Mouse (Mus musculus) spleen, postnatal 4 days (tissue): ENCODE results near the gene Psmd2.

Source experiments
- DNase-seq, 2 experiments: peaks; one replicate each; pipeline ENCODE4 v3.0.0; 2022; ENCODE audit warnings: low spot score in 2 of 2

Psmd2 gene

GRCm38 (mm10) chr16:20701729-20702521 is 50.5 kb downstream of the Psmd2 start:
- peak; percentile 34 to 67 for DNase-seq

GRCm38 (mm10) chr16:20702522-20702893 is 51.1 kb downstream of the Psmd2 start:
- peak; percentile 81 to 86 for DNase-seq

GRCm38 (mm10) chr16:20703071-20703470 is 51.6 kb downstream of the Psmd2 start:
- DNase-seq = no peak

- no peak for DNase-seq
Measured at GRCm38 (mm10) chr16:20703699-20704400, 52.4 kb downstream of the Psmd2 start.

DNA sequence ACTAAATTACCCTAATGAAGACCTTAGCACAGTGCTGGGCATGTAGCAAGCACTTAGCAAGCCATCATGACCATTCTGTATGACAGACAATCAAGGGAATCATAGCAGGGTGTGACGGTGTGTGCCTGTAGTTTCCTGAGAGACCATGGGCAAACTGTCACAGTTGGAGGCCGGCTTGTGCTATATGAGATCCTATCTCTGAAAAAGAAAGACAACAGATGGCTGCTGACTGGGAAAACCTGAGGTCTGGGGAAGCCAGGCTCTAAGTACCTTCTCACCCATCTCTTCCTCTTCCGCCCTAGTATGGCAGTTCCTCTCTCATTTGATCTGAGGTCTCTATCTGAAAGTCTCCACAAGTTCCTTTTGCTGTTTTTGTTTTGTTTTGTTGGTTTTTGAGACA is 54.3 kb downstream of the Psmd2 start:
- DNase-seq = no peak

- no peak for DNase-seq
Measured at GRCm38 (mm10) chr16:20706407-20707055, 55.1 kb downstream of the Psmd2 start.

DNA sequence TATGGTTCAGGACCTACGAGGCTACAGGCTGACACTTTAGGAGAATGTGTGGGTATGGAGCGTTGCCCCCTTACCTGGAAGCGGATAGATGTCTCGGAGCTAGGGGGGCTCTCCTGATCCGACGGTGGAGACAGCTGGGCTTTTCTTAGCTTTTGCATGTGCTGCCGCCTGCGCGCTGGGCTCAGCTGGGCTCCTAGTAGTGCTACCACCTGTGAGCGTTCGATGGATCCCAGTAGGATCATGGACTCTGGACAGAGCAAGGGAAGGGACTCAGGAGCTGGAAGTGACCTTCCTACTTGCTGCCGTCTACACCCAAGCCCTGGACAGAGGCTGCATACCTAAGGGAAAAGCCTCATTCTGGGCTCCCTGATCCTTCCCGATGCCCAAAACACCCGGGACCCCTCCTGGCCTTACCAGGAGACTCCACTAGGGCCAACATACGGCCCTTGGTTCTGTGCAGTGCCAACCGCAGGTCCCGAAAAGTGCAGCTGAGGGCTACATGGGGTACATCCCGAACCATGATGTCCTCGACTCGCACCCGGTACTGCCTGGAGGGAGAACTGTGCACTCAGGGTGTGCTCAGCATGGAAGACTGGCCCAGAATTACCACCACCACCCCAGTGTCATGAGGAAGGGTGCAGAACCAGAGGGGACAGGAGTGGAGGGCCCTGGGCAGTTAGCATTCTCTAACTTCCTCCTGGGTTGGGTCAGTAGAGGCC is 56.9 kb downstream of the Psmd2 start:
- peak in 1 of 2 experiments; percentile 57 for DNase-seq

- peak in 1 of 2 experiments; percentile 72 for DNase-seq
Measured at GRCm38 (mm10) chr16:20708939-20709734, 57.7 kb downstream of the Psmd2 start.

DNA sequence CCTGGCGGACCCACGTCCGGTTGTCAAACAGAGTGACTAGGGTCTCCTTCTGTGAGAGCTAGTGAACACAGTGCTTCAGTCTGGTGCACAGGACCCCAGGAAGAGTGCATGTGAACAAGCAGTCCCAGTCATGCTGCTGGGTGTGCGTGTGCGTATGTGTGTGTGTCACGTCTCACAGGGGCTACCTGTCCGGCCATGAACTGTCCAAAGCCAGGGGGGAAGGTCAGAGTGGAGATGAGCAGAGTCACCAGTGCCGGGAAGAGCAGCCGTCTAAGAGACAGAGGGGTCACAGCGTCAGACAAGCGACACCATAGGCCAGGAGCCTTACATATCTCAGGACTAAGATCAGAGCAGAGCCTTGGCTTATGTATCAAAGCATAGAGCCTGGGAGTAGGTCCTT is 58.9 kb downstream of the Psmd2 start:
- peak in 1 of 2 experiments; percentile 58 for DNase-seq

- peak in 1 of 2 experiments; percentile 33 for DNase-seq
Measured at GRCm38 (mm10) chr16:20710810-20711209, 59.4 kb downstream of the Psmd2 start.

- peak in 1 of 2 experiments; percentile 58 for DNase-seq
Measured at GRCm38 (mm10) chr16:20712190-20712589, 60.7 kb downstream of the Psmd2 start.

DNA sequence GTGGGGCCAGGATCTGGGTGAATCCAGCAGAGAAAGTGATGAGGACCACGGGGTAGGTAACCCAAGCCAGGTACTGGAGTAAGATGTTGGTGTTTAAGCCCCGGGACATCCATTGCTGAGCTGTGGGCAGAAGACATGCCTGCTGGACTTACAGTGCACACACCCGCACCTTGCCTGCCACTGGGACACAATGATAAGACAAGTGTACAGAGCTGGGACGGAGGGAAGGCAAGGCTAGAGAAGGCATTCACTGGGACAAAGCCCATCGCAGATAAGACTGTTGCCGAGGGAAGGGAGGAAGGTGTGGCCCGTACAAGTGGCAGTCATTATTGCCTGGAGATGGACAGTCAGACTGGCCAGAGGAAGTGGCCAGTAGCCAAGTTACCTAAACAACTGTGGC is 61.4 kb downstream of the Psmd2 start:
- peak in 1 of 2 experiments; percentile 44 for DNase-seq
